Mouse (Mus musculus) kidney, postnatal 14 days (tissue): Measurements from ENCODE around the gene Atp2a1.

Experiments
- DNase-seq: peaks from one replicate; pipeline ENCODE4 v3.0.0; 2022; ENCODE audit warnings: mixed read lengths

The Atp2a1 gene

GRCm38 (mm10) chr7:126399548-126399947, 63.4 kb downstream of the Atp2a1 start:
- DNase-seq, result peak; percentile 86

- DNase-seq, result no peak
Measured at GRCm38 (mm10) chr7:126397822-126398221, 65.1 kb downstream of the Atp2a1 start.

GRCm38 (mm10) chr7:126397221-126397620, 65.7 kb downstream of the Atp2a1 start:
- DNase-seq, result no peak

- DNase-seq, result peak; percentile 98
Measured at GRCm38 (mm10) chr7:126396298-126397119, 66.4 kb downstream of the Atp2a1 start, which contains the start of gene Nfatc2ip. Gene Nfatc2ip, minus strand, starts transcription at chr7:126396737.
